Mouse (Mus musculus) kidney, adult 11 months (tissue): ENCODE measurements around the gene Hoxb1.

Source experiments
- DNase-seq: peaks from one replicate; pipeline ENCODE4 v3.0.0; 2022

Gene Hoxb1

GRCm38 (mm10) chr11:96334998-96335397, 30.6 kb upstream of the Hoxb1 start:
- no peak for DNase-seq

- DNase-seq = peak; percentile 59
Observed at GRCm38 (mm10) chr11:96336597-96336996, 29.0 kb upstream of the Hoxb1 start.

DNA sequence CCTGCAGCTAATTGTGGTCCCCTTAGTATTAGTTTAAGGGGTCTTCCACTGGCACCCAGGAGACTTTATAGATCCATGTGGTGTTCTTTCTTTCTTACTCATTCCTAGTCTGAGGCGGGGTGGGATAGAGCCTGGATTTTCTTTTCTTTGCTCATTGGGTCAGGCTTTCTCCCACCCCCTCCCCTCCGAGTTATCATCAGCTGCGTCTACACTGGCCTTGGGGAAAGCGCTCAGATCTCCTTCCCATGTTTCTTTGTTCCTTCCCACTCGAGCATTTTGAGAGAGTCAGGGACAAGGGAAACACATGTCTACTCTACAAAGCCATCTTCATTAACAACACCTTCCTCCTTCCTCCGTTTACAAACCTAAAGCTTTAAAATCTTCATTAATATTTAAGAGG, 28.5 kb upstream of the Hoxb1 start:
- no peak for DNase-seq

- peak; percentile 9 for DNase-seq
Observed at GRCm38 (mm10) chr11:96338957-96339855, 26.3 kb upstream of the Hoxb1 start.

GRCm38 (mm10) chr11:96340698-96341365, 24.7 kb upstream of the Hoxb1 start:
- peak; percentile 40 for DNase-seq

DNA sequence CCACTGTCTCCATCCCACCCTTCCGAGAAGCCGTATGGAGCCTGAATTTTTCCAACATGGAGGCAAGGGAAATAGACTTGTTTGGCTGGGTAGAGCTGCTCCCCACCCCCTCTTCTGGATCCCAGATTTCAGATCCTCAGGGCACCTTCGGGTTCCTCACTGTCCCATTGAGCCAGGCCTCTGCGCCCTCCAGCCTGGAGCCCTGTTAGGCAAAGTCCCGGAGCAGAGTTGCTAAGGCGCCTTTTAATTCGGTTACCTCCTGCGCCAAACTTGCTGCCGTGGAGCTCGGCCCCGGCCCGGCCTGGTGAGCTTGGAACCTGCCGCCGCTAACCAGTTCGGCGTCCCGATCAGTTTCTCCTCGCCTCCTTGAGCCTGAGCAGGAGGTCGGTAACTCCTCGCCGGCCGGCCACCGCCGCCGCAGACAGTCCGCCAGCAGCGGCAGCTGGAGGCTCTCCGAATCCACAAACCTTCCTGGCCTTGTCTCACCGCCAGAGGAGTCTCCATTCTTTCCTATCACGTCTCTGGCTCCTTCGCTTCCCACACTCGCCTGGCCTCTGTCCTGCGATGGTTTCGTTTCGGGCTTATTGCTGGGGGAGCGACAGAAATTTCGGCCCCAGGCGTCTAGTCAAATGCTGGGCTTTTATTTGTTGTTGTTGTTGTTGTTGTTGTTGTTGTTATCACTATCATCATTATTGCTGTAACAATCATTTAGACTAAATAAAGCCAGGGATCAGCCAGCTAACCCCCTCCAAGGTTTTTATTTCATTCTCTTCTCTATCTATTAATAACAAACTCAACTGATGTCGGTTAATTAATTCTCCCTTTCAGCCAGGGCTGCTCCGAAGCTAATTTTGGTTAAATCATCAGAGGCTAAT, 23.6 kb upstream of the Hoxb1 start:
- peak; percentile 70 for DNase-seq

- peak; percentile 17 for DNase-seq
Observed at GRCm38 (mm10) chr11:96342576-96342930, 23.0 kb upstream of the Hoxb1 start.

DNA sequence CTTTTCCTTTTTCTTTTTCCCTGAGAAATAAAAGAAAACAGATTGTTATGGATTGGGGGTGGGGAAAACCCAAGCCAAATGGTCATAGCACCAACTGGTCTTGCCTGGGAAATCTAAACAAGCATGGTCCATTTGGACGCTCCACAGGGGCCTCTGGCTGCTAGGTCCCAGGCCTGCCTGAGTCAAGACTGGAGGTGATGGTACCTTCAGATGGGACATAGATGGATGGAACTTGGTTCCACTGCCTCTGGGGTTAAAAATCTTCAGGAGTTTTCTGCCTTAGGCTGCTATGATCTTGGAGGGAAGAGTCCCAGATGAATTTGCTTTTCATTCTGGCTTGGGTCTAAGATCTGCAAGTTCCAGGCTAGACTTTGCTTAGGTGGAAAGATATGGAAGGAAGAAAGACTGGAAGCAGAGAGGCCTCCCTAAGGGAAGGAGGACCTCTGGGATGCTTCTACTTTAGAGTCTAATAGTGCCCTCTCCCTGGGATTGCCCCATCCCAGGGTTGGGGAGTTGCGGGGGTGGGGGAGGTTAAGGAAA, 22.3 kb upstream of the Hoxb1 start:
- DNase-seq = peak; percentile 12

DNA sequence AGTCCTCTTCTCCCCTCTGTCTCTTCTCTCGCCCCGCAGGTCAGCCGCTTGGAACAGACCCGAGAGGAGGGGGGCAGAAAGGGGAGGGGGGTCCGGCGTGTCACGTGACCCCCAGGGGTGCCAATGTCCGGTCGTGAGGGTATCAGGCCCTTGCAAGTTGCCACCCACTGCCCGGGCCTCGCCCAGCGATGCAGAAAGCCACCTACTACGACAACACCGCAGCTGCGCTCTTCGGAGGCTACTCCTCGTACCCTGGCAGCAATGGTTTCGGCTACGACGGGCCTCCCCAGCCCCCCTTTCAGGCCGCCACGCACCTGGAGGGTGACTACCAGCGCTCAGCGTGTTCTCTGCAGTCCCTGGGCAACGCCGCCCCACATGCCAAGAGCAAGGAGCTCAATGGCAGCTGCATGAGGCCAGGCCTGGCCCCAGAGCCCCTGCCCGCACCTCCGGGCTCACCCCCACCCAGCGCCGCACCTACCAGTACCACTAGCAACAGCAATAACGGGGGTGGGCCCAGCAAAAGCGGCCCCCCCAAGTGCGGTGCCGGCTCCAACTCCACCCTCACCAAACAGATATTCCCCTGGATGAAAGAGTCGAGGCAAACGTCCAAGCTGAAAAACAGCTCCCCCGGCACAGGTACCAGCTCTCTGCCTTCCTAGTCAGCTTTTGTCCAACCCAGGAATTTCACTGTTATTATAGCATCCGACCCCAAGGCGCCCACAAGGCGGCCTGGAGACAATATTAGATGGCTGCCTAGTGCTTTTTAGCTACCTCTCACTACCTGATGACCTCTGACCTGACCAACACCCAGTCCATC, 21.3 kb upstream of the Hoxb1 start:
- DNase-seq = peak; percentile 47

DNA sequence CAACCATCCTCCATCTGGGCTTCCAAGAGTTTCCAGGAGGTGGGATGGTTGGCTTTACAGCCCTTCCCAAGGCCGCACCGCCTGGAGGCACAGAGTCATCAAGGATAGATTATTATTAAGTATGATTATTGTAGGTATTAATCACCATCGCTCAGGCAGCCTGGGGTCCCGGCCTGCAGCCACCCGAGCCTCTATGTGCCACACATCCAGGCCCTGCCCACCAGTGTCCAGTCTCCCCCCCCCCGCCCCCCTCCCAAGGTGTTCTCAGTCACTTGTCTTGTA, 20.7 kb upstream of the Hoxb1 start:
- no peak for DNase-seq

- DNase-seq = no peak
Observed at GRCm38 (mm10) chr11:96345220-96345892, 20.2 kb upstream of the Hoxb1 start.

- DNase-seq = peak; percentile 71
Observed at GRCm38 (mm10) chr11:96345893-96346806, 19.4 kb upstream of the Hoxb1 start.

DNA sequence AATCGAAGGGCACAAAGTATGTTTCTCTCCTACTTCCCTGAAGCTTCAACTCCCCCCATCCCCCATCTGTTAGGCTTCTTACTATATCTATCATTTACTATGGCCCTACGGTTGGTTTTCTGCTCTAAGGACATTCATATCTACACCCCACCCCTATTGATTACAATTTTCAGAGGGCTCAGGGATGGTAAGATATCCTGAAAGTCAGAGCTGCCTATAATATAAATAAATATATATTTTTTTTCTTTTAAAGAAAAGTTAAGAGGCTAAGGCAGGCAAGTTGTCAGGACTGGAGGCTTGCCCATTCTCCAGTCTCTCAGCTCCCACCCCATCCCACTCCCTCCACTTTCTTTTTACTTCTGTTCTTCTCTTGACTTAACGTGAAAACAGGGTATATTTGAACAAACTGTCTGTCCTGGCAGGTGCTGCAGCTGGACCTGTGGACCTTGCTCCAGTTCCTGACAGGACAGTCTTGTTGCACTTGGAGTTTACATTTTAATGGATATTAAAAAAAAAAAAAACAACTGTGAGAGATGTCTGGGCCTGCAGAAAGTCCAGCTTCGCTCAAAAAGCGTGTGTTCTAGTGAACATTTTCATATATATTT, 18.5 kb upstream of the Hoxb1 start:
- peak; percentile 58 for DNase-seq

DNA sequence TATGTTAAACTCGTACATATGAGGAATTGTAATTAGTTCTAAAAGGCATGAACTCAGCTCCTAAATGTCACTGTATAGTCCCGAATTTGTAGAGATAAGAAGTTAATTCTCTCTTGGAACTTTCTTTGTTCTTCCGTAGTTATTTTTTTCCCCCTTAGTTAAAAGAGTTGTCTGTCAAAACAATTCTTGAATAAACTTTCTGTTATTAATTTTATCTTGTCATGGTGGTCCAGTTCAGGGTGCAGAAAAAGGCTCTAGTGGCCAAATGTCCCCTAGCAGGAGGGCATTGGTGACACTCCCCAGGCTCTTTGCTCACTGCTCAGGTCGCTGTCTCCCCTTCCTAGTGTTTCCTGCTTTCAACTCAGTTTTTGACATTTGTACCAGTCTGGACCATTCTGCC, 17.8 kb upstream of the Hoxb1 start:
- no peak for DNase-seq

- DNase-seq = peak; percentile 80
Observed at GRCm38 (mm10) chr11:96348141-96348928, 17.2 kb upstream of the Hoxb1 start.

DNA sequence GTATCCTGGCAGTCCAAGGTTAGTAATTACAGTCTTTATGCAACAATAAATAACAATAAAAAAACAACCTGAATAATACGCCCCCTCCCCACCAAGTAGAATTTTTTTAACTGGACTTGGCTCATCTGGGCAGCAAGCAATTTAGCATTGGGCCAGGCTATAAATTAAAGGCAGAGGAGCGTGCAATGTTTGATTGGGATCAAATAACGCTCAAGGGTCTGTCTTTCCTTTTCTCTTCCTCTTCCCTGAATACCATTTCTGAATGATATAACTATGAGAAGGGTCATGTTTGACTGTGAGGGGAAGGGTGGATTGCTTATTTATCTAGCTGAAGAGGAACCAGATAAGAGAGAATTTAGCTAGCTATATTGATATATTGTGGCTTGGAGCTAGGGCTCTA, 16.6 kb upstream of the Hoxb1 start:
- DNase-seq = no peak

DNA sequence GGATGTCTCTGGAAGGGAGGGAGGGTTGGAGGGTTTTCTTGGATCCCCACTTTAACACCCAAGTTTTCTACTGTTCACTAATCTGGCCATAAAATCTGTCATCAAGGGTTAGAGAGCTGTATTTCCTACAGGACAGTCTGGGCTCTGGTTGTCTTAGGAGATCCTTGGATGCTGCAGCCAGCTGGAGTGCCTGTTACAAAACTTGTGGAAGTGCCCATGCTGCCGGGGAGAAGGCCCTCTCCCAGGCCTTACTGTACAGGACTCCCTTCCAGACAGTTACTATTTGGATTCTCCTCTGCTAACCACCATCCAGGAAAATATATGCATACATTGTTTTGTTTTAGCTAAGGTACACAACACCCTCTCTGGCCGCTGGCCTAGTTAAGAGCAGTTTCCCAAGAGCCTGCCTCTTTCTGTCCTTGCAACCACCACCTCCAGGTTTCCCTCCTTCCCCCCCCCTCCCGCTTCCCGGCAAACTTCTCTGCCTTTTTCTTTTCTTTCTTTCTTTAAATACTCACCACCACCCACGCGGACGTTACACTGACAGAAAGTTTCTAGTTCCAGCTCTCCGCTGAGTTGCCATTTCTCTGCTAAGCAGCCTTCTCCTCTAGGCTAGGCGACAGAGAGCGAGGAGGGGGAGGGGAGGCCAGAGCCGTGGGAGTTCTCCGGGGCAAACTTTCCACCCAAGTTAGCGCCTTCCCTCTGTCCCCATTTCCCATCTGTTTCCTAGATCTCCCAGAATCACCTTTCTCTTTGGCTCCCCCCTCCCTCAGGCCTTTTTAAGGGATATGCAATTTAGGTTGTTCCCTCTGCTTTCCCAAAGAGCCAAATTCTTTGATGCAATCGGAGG, 15.8 kb upstream of the Hoxb1 start:
- DNase-seq = peak; percentile 51

DNA sequence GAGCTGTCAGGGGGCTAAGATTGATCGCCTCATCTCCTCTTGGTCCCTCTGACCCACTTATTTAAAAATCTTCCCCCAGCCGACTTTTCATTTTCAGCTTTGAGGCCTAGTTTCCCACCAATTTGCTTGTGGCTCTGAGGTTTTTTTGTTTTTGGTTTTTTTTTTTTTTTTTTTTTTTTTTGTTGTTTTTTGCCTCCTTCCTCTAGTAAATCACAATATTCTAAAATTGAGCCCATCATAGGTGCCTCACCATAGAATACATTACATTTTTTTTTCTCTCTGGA, 15.3 kb upstream of the Hoxb1 start, which contains the start of gene Hoxb2:
TSS of gene Hoxb2 (plus strand) at position 185 of the 284 bp plus-strand sequence.
- DNase-seq = no peak

DNA sequence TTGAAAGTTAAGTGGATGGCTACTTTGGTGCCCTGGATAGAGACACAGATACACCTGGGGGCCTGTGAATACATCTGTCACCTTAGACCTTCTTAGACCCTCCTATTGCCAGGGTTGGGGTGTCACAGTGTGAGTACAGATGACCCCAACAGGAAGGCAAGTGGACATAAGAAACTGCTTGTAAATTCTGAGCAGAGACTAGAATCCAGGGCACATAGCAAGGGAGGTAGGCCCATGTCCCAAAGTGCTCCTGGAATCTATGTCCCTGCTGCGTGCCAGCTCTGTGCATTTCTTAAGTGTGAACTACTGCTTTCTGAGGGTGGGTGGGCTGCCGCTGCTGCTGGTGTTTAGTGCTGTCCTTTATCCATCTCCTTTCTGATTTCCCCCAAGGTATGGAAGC, 14.8 kb upstream of the Hoxb1 start:
- DNase-seq = no peak
